Mouse (Mus musculus) regulatory T cell (primary cell): ENCODE data around the gene Cela3b.

Experiments
- in situ Hi-C: fragments of 300-600 bp; cut with MboI, MseI; formaldehyde crosslinking; loops from one replicate; pipeline ENCODE4 v1.15.1; 2025; ENCODE audit warnings: high pct_unique_total_duplicates

Cela3b gene

DNA sequence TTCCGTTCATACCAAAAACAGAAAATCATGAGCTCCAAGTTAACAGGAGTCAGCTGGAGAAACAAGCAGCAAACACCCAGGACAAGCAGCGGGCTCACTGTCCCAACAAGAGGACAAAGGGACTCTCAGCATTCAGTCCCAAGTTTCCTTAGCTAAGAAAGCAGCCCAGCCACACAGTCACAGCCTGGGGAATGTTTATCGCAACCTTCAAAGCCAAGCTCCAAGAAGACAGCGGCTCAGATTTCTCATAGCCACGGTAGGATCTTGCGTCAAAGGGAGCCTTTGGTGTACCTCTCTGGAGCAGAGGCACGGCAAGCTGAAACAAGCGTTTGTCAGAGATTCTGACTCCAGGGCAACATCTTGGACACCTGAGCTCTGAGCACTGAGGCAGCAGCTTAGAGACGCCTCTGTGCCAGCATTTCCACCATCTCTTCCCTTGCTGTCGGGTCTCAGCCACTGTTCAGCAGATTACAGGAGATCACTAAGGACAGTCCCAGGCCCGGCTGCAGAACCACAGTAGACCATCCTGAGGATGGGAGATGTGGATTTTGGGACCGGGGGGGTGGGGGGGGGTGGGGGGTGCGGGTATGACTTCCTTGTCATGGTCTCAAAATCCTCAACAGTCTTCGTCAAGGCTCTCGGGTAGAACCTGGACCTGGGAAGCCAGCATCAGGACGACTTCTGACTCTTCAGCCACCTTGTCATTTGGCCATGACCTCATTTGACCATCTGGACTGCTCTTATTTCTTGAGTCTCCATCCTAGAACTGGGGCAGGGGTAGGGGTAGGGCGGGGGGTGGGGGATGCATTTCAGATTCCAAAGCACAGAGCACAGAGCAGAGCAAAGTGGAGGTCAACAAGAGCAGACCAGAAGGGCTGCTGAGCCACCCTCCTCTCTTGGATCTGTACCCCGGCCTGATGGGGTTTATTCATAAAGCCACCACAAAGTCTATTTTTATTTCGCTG is 54.7 kb downstream of the Cela3b start:
- in situ Hi-C loops: no loop called here

DNA sequence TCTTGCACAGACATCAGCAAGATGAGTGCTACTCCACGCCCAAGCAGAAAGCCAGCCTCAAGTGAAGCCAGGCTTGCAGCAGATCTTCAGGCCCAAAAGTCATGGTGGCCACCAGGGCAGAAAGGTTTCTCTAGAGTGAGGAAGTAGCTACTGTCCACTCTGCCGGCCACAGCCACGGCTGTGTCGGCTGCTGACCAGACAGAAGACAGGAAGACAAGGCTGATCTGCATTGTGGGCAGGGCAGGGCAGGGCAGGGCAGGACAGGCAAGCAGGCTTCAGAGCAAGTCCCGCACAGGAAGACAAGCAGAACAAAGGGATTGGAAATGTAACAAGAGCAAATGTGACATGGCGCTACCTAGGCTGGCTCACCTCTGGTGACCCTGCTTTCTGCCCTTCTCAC is 56.6 kb downstream of the Cela3b start:
- in situ Hi-C loops: no loop called here

DNA sequence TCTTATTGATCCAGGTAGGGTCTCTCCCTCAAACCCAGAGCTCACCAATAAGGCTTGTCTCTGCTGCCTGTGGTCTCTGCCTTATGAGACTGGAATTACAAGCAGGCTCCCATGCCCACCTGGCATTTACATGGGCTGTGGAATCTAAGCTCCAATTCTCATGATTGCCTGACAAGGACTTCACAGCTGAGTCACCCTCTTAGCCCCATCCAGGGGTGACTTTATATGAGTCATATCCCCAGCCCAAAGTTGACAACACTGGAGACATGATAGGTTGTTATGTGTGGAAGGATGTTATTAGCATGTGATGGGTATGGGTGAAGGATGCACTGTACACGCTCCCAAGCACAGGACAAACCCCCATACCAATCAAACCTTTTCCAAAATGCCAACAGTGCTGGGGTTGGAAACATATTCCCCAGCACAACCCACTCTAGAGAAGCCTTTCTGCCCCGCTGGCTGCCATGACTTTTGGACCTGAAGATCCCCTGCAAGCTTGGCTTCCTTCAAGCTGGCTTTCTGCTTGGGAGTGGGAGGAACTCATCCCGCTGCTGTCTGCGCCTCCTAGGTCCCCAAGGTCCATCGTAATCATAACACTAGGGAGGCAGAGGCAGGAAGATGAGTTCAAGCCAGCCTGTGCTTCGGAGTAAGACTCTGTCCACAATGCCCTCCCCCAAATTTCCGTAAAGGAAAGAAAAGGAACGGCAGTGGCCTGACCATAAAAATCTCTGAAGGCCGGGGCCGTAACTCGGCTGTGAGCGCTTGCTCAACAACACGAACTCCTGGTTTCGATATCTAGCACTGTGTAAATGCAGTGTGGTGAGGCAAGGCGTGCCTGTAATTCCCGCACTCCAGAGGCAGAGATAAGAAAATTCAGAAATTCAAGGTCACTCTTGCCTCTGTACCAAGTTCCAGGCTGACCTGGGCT is 58.5 kb downstream of the Cela3b start:
- in situ Hi-C loops: no loop called here
